Mouse (Mus musculus) embryo, embryonic 9.5 days (tissue): ENCODE measurements around the gene Tmem169.
A peak's percentile ranks its signal among the peaks of the same experiment; 100 is the strongest.

ENCODE experiments used
- DNase-seq: peaks from one replicate; pipeline ENCODE4 v3.0.0-alpha.2; 2017; ENCODE audit errors: extremely low spot score

The Tmem169 gene

DNA sequence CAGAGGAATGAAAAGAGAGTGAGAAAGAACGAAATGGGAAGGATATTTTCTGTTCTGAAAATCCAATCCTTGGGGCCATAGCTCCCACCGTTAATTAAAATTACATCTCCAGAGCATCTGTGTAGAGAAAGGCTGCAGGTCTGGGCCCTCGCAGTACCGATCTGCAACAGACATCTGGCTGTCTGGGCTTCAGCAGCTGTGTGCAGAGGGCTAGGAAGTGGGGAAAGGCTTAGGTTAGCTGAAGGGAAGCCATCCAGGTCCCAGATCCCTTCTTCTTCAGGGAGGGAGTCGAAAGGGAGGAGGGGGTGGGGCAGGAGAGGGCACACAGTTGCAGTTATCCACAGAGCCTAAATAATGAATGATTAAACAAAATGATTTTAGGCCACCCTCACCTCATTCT, 370 bp downstream of the Tmem169 start:
- DNase-seq = no peak

DNA sequence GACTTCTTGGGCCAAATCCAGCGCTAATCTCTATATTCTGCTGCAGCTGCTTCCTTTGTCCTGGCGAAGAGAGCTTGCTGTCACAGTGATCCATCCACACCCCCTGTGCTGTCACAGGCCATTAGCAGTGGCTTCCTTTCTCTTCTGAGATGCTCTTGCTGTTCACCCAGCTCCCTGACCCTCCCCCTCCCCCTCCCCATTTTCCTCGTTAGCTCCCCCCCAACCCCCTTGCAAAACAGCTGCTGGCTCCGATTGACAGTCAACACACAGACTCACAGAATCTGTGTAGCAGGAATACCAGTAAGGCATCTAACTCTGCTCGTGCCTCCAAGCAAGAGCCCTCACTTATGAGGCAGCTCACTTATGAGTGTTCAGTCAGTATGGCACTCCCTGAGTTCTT, 2.7 kb downstream of the Tmem169 start:
- no peak for DNase-seq

DNA sequence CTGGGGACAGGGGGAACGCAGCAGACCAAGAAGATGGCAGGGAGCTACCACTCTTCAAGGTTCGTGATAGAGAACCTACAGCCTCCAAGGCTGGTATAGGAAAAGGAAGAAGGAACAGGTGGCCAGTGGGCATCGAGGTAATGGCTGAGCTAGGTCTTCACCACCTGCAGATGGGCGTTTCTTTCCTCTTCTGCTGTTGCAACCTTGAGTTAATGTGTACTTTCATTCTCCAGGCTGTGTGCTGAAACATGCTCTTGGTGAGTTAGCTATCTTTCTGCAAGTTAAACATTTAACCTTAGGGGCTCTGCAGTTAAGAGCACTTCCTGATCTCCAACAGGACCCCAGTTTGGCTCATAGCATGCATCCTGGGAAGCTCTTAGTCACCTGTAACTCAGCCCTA, 3.7 kb downstream of the Tmem169 start:
- DNase-seq = no peak

DNA sequence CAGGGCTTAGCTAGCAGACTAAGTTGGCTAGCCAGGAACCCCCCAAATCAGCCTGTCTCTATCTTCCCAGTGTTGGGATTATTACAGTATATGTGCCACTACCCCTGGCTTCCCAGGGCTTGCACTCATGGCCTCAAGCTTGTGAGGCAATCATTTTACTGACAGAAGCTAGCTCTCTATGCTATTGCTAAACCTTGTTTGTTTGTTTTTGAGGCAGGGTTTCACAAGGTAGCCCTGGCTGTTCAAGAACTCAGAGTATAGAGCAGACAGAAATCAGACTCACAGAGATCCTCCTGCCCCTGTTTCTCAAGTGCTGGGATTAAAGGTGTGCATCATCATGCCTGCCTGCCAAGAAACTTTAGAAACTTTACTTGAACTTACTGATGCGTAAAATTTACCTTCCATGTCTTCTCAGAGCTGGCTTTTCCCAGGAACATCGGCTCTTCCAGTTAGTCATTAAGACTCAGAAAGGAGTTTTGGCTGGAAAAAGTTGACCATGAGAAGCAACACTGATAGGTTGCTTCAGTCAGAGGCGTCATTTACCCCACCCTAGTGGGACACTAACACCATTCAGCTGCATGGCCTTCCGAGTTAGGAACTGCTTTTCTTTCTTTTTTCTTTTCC, 4.5 kb downstream of the Tmem169 start:
- DNase-seq = no peak

DNA sequence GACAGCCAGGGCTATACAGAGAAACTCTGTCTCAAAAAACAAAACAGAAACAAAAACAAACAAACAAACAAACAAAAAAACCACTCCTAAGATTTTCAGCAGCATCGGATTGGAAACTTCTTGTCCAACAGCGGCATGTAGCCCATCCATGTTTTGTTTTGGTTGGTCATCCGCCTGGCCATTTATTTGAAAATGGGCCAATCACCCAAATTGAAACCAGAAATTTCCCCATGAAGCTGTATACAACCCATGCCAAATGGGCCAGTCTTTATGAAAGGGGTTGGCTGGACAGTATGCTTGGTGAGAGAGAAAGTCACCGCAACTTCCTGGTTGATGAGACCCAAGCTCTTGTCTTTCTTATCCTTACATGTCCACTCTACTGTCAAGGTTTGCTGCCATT, 6.7 kb downstream of the Tmem169 start:
- no peak for DNase-seq

DNA sequence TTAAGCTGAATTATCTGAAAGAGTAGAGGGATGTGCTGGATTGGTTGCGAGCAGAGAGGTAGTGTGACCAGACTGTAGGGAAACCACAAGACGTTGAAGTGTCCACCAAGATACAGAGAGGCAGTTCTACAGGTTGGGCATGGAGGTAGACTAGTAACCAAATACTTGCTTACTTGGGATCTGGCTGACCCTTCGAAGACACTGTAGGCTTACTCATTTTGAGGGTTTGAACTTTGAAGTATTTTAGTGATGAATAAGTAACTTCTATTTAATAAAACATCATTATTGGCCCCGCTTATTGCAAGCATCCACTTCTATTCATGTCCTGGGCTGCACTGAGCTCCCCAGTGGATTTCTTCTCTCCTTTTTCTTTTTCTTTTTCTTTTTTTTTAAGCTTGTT, 7.3 kb downstream of the Tmem169 start:
- no peak for DNase-seq

DNA sequence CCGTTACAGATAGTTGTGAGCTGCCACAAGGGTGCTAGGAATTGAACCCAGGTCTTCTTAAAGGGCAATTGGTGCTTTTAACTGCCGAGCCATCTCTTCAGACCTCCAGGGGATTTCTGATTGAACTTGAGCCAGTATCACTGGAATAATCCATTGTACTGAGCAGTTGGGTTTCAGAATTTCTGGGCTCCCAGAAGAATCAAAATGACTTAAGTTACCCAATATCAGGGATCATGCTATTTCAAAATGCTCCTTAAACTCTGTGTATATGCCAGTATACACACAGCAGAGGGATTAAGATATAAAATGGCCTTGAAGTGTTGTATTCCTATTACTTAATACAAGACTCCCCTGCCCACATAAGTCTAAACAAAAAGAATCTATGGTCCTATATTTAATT, 7.8 kb downstream of the Tmem169 start:
- DNase-seq = no peak

DNA sequence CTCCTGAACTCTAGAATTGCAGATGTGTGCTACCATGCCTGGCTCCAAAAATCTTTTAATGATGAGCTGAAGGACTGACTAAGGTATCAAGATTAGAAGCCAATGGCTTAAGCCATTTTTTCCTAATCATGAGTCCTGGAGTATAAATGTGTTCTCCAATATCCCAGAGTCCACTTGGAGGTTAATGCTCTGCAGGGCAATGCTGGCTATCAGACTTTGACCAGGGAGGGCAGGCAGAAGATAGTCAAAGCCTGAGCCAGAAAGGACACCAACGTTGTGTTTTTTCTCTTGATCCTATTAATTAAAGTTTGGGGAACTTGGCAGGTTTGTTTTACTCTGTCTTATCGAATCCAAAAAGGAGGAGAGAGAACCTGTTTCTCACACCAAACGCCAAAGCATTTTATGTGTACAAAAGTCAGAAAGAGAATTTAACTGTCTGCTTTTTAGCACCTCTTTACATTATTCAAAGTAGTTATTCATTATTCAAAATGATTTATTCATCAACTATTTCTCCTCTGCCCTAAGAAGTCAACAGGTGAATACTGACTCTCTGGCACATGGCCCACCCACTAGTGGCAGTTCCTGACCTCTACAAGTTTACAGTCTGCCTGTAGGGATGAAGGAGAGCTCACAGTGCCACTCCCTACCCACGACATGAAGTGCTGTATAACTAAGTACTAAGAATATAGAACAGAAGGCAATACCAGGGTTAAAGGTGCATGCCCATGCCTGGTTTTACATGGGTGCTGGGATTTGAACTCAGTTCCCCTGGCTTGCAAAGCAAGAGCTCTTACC, 9.9 kb downstream of the Tmem169 start:
- DNase-seq = no peak

DNA sequence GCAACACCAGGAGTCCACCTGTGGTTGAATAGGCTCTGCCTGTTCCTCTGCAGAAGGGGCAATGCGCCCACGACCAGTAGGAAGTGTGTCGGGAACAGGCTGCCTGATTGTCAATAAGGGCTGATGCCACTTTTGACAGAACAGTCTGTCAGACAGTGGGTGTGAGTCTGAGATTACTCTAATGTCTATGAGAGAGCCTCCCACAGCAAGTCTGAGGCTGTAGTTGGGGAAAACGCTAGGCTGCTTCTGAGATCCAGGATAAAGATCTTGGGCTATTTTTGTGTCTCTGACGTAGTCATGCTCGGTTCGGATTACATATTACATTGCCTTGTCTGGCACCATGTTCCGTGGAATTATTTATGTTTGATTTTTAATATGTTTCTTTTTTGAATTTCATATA, 11.6 kb downstream of the Tmem169 start:
- no peak for DNase-seq

DNA sequence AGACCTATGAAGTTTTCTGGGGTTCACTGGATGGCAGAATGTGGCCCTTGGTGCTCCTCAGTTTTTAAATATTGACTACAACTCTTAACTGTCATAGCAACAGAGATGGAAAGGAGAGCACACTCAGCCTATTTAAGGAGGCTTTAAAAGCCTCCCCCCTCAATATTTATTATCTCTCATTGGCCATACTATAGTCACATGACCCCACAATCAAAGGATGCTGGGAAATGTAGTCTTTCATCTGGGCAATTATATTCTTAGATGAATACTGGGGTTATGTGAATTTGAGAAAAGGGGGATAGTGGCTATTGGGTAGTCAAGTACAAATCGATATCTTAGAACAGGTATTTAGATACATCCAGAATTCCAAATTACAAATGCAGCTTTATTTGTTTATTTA, 17.7 kb downstream of the Tmem169 start:
- DNase-seq = no peak

DNA sequence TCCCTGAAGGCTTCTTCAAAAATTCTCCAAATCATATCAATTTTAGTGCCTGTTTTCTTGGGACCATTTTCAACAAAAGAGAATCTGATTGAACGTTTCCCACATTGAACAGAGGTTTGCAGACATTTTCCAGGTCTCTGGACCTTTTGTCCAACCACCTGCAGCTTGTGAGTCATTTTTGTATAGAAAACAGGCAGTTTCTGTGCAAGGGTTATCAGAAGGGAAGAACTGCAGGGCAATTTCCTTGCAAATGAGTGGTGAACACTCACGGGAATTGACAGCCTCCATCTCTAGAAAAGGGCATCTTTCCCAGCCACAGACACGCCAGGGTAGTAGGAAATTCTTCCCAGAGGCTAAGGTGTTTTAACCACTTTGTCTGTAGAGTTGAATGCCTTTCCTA, 22.1 kb downstream of the Tmem169 start:
- DNase-seq = no peak

DNA sequence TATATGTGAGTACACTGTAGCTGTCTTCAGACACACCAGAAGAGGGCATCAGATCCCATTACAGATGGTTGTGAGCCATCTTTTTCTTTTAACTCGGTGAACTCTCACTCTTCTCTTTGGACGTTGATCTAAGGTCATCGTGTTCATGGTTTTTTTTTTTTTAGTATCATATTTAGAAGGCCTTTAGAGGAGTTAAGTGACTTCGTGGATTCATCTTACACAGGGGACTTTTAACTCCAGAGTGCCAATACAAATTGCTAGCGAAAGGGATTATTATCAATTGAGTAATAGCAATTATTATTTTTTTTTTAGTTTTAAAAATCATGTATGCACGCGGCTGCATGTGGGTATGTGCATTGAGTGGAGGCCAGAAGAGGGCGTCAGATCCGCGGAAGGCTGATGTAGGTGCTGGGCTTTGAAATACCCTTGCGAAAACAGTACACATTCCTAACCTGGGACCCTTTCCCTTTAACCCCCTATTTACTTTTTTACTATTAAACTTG, 22.6 kb downstream of the Tmem169 start:
- DNase-seq = peak; percentile 41

DNA sequence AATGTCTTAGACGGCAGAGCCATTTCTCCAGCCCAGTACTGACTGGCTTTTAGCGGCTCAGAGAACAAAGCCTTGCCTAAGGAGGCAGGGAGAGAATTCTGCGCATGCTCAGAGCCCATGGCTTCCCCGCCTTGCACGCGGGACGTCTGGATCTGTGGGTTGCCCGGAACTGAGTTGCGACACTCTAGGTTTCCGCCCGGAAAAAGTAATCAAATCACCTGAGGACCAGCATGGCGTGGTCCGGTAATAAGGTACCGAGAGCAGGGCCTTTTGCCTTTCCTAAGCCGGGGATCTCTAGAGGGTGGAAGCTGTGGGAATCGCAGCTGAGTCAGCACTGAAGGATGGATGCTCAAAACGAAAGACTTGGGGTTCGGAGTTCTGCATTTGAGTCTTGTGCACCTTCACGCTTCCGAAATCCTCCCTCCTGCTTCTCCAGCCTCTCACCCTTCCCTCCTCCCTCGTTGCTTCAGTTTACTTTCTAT, 23.2 kb downstream of the Tmem169 start, which contains the start of gene Xrcc5:
Gene Xrcc5, plus strand, starts transcription at position 105 of the 482 bp plus-strand sequence.
- DNase-seq = peak; percentile 93

DNA sequence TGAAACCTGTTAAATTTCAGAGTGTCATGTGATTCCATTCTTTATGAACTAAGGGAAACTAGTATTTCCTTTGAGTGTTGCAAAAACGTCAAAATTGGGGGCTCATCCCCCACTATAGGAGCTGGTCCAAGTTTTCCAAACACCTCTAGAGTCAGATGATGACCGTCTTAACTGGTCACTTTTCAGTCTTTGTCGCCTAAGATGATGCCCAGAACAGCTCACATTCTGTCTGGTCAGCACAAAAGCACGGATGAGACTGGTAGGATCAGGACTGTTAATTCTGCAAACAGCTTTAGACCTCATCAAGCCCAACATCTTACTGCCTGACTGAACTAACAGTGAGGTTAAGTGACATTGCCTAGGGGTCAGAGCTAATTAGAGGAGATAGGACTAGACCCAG, 24.8 kb downstream of the Tmem169 start:
- no peak for DNase-seq

DNA sequence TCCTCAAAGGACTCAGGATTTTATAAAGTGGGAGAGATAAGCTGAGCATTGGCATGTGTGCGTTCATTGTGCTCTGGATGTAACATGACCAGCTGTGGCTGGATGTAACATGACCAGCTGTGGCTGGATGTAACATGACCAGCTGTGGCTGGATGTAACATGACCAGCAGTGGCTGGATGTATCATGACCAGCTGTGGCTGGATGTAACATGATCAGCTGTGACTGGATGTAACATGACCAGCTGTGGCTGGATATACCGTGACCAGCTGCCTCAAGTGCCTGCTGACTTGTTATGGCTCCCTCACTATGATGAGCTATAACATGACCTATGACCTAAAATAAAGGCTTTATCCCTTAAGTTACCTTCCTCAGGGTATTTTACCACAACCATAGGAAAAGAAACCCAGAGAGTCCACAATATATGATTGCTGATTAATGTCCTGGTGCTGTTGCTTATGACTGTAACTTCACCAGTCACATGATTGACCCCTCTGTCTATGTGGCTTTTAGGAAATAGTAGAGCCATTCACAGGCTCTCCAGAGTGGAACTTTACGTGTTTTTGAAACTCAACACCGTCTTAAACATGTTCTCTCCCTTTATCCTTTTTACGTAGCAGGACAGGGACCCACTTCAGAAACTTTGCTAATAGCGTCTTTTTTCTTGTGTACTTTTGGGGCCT, 25.7 kb downstream of the Tmem169 start:
- no peak for DNase-seq

DNA sequence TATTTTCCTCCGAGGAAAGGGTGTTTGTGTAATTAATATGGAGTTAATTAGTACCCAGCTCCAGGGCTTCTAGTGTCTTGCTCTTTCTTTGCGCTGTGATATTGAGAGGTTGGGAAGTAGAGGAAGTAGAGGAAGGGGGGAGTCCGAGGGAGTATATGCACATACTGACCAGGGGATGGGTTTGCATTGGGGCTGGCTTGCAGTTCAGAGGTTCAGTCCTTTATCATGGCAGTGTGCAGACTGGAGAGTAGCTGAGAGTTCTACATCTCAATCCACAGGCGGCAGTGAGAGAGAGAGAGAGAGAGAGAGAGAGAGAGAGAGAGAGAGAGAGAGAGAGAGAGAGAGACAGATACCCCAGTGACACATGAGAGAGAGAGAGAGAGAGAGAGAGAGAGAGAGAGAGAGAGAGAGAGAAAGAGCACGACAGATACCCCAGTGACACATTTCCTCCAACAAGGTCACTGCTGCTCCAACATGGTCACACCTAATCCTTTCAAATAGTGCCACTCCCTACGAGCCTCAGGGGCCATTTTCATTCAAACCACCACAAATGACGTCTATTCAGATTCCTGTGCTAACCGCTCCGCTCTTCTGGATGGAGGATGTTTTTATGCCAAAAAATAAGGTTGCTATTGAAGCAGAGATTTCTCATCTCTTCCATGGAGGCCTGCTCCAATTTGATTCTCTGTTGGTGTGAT, 28.7 kb downstream of the Tmem169 start:
- no peak for DNase-seq

DNA sequence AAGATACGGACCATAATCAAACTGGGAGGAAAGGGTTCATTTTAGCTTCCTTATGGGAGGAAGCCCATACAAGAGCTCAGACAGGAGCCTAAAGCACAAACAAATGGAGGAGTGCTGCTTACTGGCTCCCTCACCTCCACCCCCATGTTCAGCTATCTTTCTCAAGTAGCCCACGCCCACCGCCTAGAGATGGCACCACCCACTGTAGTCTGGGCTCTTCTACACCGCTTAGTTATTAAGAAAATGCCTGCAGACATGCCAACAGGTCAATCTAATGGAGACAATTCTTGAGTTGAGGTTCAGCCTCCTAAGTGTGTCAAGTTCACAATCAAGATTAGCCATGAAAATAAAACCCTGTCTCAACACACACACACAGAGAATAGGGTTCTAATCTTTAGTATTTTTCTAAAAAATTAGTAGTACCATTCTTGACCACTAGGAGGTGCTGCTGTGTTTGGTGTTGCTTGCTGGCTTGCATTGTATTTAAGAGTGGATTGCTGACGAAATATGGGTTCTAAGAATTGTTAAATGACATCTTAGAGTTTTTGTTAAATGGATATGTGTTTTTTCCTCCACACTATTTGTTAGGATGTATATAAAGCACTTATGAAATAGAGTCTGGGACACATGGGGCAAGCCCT, 29.4 kb downstream of the Tmem169 start:
- DNase-seq = peak; percentile 49

DNA sequence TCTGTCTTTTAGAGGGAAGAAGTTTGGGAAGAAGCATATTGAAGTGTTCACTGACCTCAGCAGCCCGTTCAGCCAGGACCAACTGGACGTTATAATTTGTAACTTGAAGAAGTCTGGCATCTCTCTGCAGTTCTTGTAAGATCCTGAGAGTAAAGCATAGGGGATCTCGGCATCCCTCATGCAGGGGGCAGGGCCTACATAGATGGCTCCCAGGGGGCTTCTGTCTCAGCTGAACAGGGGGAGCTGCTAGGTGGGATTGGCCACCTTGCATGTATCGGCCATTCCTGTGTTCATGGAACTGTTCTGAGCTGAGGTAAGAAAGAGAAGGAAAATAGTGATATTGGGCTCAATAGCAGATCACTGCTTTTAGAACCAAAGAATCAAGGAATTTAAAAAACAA, 31.3 kb downstream of the Tmem169 start:
- no peak for DNase-seq

DNA sequence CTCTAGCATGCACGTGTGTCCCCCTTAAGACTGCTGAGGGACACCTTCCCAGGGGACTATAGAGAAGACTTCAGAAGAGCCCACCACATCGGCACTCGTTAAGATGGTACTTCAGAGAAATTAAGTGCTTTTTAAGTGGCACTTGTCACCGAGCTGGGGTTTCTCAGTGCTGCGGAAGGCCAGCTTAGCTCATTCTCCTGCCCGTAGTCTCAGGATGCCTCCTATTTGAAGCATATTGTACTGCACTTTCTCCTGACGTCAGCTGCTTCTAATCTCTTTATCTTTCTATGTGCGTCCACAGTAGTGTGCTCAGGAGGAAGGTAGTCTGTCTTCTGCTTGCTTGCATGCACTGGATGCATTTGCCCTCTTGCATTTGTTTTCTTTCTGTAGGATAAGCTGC, 32.2 kb downstream of the Tmem169 start:
- no peak for DNase-seq

DNA sequence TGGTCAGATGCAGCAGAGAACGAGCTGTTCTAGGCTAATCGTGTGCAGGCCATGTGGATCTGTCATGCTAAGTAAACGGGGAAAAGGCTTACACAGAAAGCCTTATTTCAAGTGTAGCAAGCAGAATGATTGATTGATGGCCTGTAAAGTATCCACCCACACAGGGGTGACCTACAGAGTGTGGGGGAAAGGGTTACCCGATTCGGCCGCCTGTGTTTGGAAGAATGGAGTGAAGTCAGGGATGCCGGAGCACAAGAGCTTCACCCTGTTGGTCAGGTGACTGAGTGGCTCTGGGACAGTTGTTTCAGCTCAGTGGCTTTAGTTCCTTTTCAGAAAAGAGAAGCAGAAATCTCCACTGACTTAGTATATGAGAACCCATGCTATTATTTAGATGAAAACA, 32.7 kb downstream of the Tmem169 start:
- no peak for DNase-seq

DNA sequence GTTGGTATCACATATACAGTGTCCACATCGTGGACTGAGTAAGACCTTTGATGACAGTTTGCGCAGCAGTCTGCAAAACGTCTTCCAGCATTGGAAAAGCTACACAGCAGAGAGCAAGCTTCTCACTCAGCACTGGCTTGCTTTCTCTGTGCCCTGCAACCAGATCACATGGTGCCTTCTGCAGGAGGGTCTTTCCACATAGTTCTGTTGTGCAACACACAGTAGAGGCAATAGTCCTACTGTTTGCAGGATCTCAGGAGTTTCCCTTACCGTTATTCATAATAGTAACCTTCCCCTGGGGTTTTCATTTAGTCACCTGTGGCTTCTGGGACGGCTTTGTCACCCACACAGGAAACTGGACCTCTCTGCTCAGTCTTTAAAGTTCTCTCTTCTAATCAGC, 36.6 kb downstream of the Tmem169 start:
- no peak for DNase-seq

DNA sequence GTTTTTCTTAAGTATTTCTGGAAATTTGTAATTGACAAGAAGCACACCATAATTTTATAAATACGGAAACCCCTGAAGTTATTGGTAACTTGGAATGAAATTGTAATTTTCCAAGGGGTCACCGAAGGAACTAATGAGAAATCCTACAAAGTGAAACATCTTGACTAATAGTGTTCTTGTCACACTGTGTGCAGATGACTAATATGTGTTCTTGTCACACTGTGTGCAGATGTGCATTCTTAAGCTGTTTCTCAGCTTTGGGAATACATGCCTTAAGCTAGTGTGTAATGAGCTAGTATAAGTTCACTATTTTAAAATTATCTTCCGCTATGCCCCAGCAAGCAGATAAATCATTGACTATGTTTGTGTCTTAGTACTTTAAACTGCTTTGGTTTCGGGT, 39.1 kb downstream of the Tmem169 start:
- no peak for DNase-seq
